Mouse (Mus musculus) ovary, postnatal 36 days (tissue): ENCODE data around the gene Ehmt2.

Experiments used
- DNase-seq: peaks from one replicate; pipeline ENCODE4 v3.0.0; 2022; ENCODE audit warnings: low spot score, mixed read lengths

The Ehmt2 gene

GRCm38 (mm10) chr17:34898160-34898586 lies at the start of gene Ehmt2, which contains the start of gene C2:
TSS of gene Ehmt2 (plus strand) at chr17:34898469.
TSS of gene C2 (minus strand) at chr17:34898265.
- peak; percentile 86 for DNase-seq

GRCm38 (mm10) chr17:34849722-34850516 lies 48.4 kb upstream of the Ehmt2 start, which contains the start of the genes Skiv2l and Nelfe:
TSS of gene Skiv2l (minus strand) at chr17:34850210.
TSS of gene Nelfe (plus strand) at chr17:34850391.
- peak; percentile 98 for DNase-seq

- DNase-seq = no peak
These were observed 47.6 kb upstream of the Ehmt2 start for GRCm38 (mm10) chr17:34850517-34851125.

- no peak for DNase-seq
These were observed 44.8 kb upstream of the Ehmt2 start for GRCm38 (mm10) chr17:34853511-34853910.

- DNase-seq = no peak
These were observed 43.5 kb upstream of the Ehmt2 start for GRCm38 (mm10) chr17:34854761-34855160.

- DNase-seq = peak; percentile 41
These were observed 42.4 kb upstream of the Ehmt2 start for GRCm38 (mm10) chr17:34855825-34856224.

GRCm38 (mm10) chr17:34858670-34859069 lies 39.6 kb upstream of the Ehmt2 start:
- DNase-seq = no peak

- no peak for DNase-seq
These were observed 37.8 kb upstream of the Ehmt2 start for GRCm38 (mm10) chr17:34860514-34860913.

- DNase-seq = no peak
These were observed 36.4 kb upstream of the Ehmt2 start for GRCm38 (mm10) chr17:34861704-34862415.

GRCm38 (mm10) chr17:34862416-34863081 lies 35.7 kb upstream of the Ehmt2 start, which contains the start of gene Cfb:
TSS of gene Cfb (minus strand) at chr17:34862518.
- DNase-seq = no peak

- DNase-seq = no peak
These were observed 32.3 kb upstream of the Ehmt2 start for GRCm38 (mm10) chr17:34865981-34866380.

- no peak for DNase-seq
These were observed 23.9 kb upstream of the Ehmt2 start for GRCm38 (mm10) chr17:34874321-34874720.

GRCm38 (mm10) chr17:34879336-34879879 lies 18.9 kb upstream of the Ehmt2 start, which contains the start of gene Zbtb12:
TSS of gene Zbtb12 (plus strand) at chr17:34879483.
- no peak for DNase-seq

- DNase-seq = no peak
These were observed 17.1 kb upstream of the Ehmt2 start for GRCm38 (mm10) chr17:34881166-34881565.

- DNase-seq = no peak
These were observed 16.5 kb upstream of the Ehmt2 start, which contains the start of gene Gm20547 for GRCm38 (mm10) chr17:34881683-34882310. TSS of gene Gm20547 (minus strand) at chr17:34882042.

GRCm38 (mm10) chr17:34883332-34883731 lies 14.9 kb upstream of the Ehmt2 start:
- no peak for DNase-seq

- no peak for DNase-seq
These were observed 13.6 kb upstream of the Ehmt2 start for GRCm38 (mm10) chr17:34884704-34885103.

GRCm38 (mm10) chr17:34885615-34886014 lies 12.7 kb upstream of the Ehmt2 start:
- no peak for DNase-seq

- no peak for DNase-seq
These were observed 10.3 kb upstream of the Ehmt2 start for GRCm38 (mm10) chr17:34887942-34888341.

- DNase-seq = no peak
These were observed 8.1 kb upstream of the Ehmt2 start for GRCm38 (mm10) chr17:34890074-34890743.
